Mouse (Mus musculus) spleen, adult 2 months (tissue): Measurements from ENCODE around the gene Pbld2.

Source experiments
- CTCF ChIP-seq: fragments of 200-500 bp; IDR thresholded peaks from 2 replicates; pipeline ENCODE4 v1.5.1; 2011; ENCODE audit warnings: mild to moderate bottlenecking, inconsistent platforms; ENCODE audit not compliant: insufficient read depth, insufficient read length, insufficient replicate concordance; ENCODE audit errors: extremely low read depth
- POLR2A ChIP-seq: fragments of 200-500 bp; IDR thresholded peaks from 2 replicates; pipeline ENCODE4 v1.6.1; 2011; ENCODE audit warnings: low read depth, low read length, inconsistent platforms

DNA sequence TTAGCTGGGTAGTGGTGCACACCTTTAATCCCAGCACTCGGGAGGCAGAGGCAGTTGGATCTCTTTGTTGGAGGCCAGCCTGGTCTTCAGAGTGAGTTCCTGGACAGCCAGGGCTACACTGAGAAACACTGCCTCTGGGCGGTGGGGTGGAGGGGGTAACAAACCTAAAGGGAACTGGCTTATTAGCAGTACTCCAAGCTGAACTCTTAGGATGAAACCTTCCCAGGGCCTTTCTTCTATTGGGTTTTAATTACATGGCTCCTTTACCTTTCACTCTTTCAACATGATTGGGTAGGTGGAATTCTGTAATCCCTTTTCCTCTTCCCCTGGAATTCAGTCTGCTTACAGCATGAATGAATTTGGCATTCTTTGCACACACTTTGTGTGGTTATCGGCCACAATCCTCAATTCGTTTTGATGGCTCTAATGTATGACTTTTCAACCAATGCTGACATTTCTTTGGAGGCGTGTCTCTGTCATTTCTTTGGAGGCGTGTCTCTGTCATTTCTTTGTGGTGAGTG, 1.4 kb downstream of the Pbld2 start:
- TF ChIP-seq CTCF (no peak), POLR2A (no peak)
